Mouse (Mus musculus) hindbrain, embryonic 16.5 days (tissue): Measurements from ENCODE around the gene Gm1979. TPM values are rescaled to one million over a fixed set of nuclear protein-coding genes. Genes with fewer than 3 reads are reported as not detected.
A peak's percentile ranks its signal among the peaks of the same experiment; 100 is the strongest.
"Not testable (repeated sequence)": the region's sequence is repeated elsewhere in the genome, so short reads cannot be mapped to it uniquely, and the experiment has no call there.

Source experiments
- ATAC-seq: fragments of 200-750 bp; cut with Nextera tagmentation; 2 replicates; pipeline ENCODE4 v1.8.0; 2017; ENCODE audit warnings: moderate TSS enrichment, moderate library complexity
- H3K27ac ChIP-seq: fragments of 300-500 bp; sonication (generic); 2 replicates; pipeline ENCODE4 v1.5.1; 2014; ENCODE audit warnings: low read depth, mild to moderate bottlenecking, control low read depth, low read length, moderate library complexity
- H3K27me3 ChIP-seq: fragments of 300-500 bp; sonication (generic); replicated peaks from 2 replicates; pipeline ENCODE4 v1.6.1; 2014; ENCODE audit warnings: low read length; ENCODE audit not compliant: control insufficient read depth, insufficient read depth
- H3K36me3 ChIP-seq: fragments of 300-500 bp; sonication (generic); 2 replicates; pipeline ENCODE4 v1.6.1; 2014; ENCODE audit warnings: mild to moderate bottlenecking, low read length, moderate library complexity, mixed read lengths; ENCODE audit not compliant: control insufficient read depth, insufficient read depth
- H3K4me1 ChIP-seq: fragments of 300-500 bp; sonication (generic); 2 replicates; pipeline ENCODE4 v1.6.1; 2014; ENCODE audit warnings: low read depth, low read length; ENCODE audit not compliant: control insufficient read depth, insufficient read depth
- H3K4me2 ChIP-seq: fragments of 300-500 bp; sonication (generic); 2 replicates; pipeline ENCODE4 v1.6.1; 2014; ENCODE audit warnings: mild to moderate bottlenecking, low read length, control low read depth, moderate library complexity
- H3K4me3 ChIP-seq: fragments of 300-500 bp; sonication (generic); 2 replicates; pipeline ENCODE4 v1.5.1; 2014; ENCODE audit warnings: mild to moderate bottlenecking, low read length, control low read depth, moderate library complexity
- H3K9ac ChIP-seq: fragments of 300-500 bp; sonication (generic); 2 replicates; pipeline ENCODE4 v1.6.1; 2014; ENCODE audit warnings: low read depth, mild to moderate bottlenecking, control low read depth, low read length, moderate library complexity
- H3K9me3 ChIP-seq: fragments of 300-500 bp; sonication (generic); 2 replicates; pipeline ENCODE4 v1.6.1; 2014; ENCODE audit warnings: mild to moderate bottlenecking, low read length, moderate library complexity; ENCODE audit not compliant: control insufficient read depth
- WGBS: fragments of 180-500 bp; shearing (Covaris S2); extraction: QIAGEN DNeasy Blood & Tissue Kit; methylation state at CpG from one replicate; pipeline ENCODE4 v1.1.7; 2014; 5-methylcytosine and 5-hydroxymethylcytosine counted together
- polyA plus RNA-seq: library from polyadenylated mRNA; unstranded; fragments of >200 nt; fragmentation: Nextera tagmentation; extraction: Ambion mirVana; gene quantifications from 2 replicates; pipeline ENCODE4 v1.2.1, GENCODE M21; 2015

Gm1979 gene
- 0.18 and 0.41 TPM in 2 replicates for polyA plus RNA-seq

DNA sequence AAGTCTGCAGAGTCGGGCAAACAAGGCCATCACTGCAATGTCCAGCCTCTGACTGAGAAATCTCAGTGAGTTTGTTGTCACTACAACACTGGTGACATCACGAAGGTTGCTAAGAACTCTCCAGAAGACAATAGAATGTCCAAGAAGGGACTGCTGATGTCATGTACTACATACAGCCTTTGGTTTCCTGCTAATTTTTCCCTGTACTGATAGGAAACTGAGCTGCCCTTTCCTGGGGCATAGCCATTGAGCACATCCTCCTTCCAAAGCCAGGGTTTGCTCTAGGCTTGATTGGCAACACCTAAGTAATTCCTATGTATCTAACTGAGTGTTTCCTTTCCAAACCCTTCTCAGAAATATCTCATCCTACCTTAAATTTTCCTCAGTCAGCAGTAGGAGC, at the start of gene Gm1979:
TSS of gene Gm1979 (minus strand) at position 101 of the 400 bp plus-strand sequence.
- H3K27me3 ChIP-seq, ATAC-seq, H3K4me2 ChIP-seq, H3K9ac ChIP-seq, H3K4me1 ChIP-seq, H3K4me3 ChIP-seq, H3K9me3 ChIP-seq, H3K36me3 ChIP-seq, H3K27ac ChIP-seq: not testable (repeated sequence)
- 83% methylated on average over 1 of the region's 2 CpGs for WGBS

- not testable (repeated sequence) for H3K4me3 ChIP-seq, H3K4me2 ChIP-seq, H3K36me3 ChIP-seq, H3K27ac ChIP-seq, ATAC-seq, H3K27me3 ChIP-seq, H3K9ac ChIP-seq, H3K9me3 ChIP-seq, H3K4me1 ChIP-seq
- WGBS, result 85% methylated on average over 2 of the region's 2 CpGs
Observed at GRCm38 (mm10) chr5:26039458-26039857, 34.9 kb upstream of the Gm1979 start, which contains the start of gene Speer4a. TSS of gene Speer4a (minus strand) at chr5:26039558.

GRCm38 (mm10) chr5:26022816-26023215, 18.2 kb upstream of the Gm1979 start, which contains the start of gene Gm5862:
TSS of gene Gm5862 (minus strand) at chr5:26022916.
- not testable (repeated sequence) for H3K4me1 ChIP-seq, H3K27me3 ChIP-seq, H3K4me3 ChIP-seq, H3K4me2 ChIP-seq, H3K36me3 ChIP-seq, H3K9ac ChIP-seq, H3K27ac ChIP-seq, ATAC-seq, H3K9me3 ChIP-seq
- WGBS, result no CpG with 5 or more reads among the region's 3 CpGs

- not testable (repeated sequence) for H3K9me3 ChIP-seq, H3K4me1 ChIP-seq, H3K36me3 ChIP-seq, H3K9ac ChIP-seq, ATAC-seq, H3K27me3 ChIP-seq, H3K27ac ChIP-seq
- WGBS, result 67% methylated on average over 6 of the region's 7 CpGs
- Histone ChIP-seq H3K4me3 (peak overlapping the region; percentile 37; the same call in 1 of the 2 replicates), H3K4me2 (peak overlapping the region; percentile 58; the same call in 1 of the 2 replicates)
Observed at GRCm38 (mm10) chr5:26007697-26008096, 3.1 kb upstream of the Gm1979 start.

DNA sequence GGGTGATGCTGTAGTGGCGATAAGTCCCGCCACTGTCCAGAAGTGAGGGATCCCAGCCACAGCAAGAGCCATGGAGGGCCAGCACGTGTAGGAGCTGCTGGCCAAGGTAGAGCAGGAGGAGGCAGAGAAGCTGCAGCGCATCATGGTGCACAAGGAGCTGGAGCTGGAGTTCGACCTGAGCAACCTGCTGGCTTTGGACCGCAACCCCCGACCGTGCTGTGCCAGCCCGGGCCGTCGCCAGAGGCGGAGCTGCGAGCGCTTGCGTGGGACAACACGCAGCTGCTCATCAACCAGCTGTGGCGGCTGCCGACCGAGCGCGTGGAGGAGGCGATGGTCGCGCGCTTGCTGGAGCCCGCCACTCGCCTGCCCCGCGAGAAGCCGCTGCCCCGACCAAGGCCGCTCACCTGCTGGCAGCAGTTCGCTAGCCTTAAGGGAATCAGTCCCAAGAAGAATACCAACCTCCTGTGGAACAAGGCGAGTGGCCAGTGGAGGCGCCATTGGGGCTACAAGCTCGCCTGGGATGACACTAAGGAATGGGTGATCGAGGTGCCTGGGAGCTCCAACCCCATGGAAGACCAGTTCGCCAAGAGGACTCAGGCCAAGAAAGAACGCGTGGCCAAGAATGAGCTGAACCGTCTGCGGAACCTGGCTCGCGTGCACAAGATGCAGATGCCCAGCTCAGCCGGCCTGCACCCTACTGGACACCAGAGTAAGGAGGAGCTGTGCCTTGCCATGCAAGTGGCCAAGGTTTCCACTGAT, 2.5 kb upstream of the Gm1979 start:
- H3K4me1 ChIP-seq, H3K36me3 ChIP-seq, H3K27ac ChIP-seq, H3K27me3 ChIP-seq, H3K9me3 ChIP-seq: not testable (repeated sequence)
- peak overlapping the region; percentile 37 for H3K4me3 ChIP-seq
- H3K9ac ChIP-seq, result peak overlapping the region; percentile 41
- ATAC-seq, result peak; percentile 95
- 17% methylated on average over 40 of the region's 45 CpGs for WGBS
- H3K4me2 ChIP-seq, result peak overlapping the region; percentile 58

GRCm38 (mm10) chr5:25988550-25988949, 16.0 kb downstream of the Gm1979 start, which contains the start of gene Gm21698:
TSS of gene Gm21698 (minus strand) at chr5:25988650.
- not testable (repeated sequence) for ATAC-seq, H3K4me2 ChIP-seq, H3K36me3 ChIP-seq, H3K4me1 ChIP-seq, H3K27me3 ChIP-seq, H3K9ac ChIP-seq, H3K4me3 ChIP-seq, H3K27ac ChIP-seq, H3K9me3 ChIP-seq
- no CpG with 5 or more reads among the region's 3 CpGs for WGBS

GRCm38 (mm10) chr5:25972563-25972962, 32.0 kb downstream of the Gm1979 start, which contains the start of gene Gm21680:
TSS of gene Gm21680 (minus strand) at chr5:25972663.
- not testable (repeated sequence) for H3K9ac ChIP-seq, H3K4me1 ChIP-seq, H3K36me3 ChIP-seq, H3K27me3 ChIP-seq, ATAC-seq, H3K27ac ChIP-seq, H3K4me2 ChIP-seq, H3K9me3 ChIP-seq, H3K4me3 ChIP-seq
- WGBS, result no CpG with 5 or more reads among the region's 2 CpGs

DNA sequence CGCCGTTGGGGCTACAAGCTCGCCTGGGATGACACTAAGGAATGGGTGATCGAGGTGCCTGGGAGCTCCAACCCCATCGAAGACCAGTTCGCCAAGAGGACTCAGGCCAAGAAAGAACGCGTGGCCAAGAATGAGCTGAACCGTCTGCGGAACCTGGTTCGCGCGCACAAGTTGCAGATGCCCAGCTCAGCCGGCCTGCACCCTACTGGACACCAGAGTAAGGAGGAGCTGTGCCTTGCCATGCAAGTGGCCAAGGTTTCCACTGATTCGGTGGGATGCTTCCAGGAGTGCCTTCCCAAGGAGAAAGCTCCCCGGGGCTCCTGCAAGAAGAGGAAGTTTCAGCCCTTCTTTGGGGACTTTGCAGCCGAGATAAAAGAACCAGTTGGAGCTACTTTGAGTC, 47.5 kb downstream of the Gm1979 start:
- H3K9ac ChIP-seq, H3K27ac ChIP-seq, H3K27me3 ChIP-seq, H3K4me1 ChIP-seq, H3K9me3 ChIP-seq, H3K36me3 ChIP-seq: not testable (repeated sequence)
- peak; percentile 24; the same call in 1 of the 2 replicates for ATAC-seq
- 63% methylated on average over 16 of the region's 17 CpGs for WGBS
- Histone ChIP-seq H3K4me3 (peak overlapping the region; percentile 26), H3K4me2 (peak overlapping the region; percentile 46)

GRCm38 (mm10) chr5:25956611-25957010, 48.0 kb downstream of the Gm1979 start:
- Histone ChIP-seq H3K4me3 (peak overlapping the region; percentile 26), H3K4me2 (peak overlapping the region; percentile 46)
- H3K9ac ChIP-seq, H3K27ac ChIP-seq, H3K9me3 ChIP-seq, H3K4me1 ChIP-seq, H3K27me3 ChIP-seq, H3K36me3 ChIP-seq: not testable (repeated sequence)
- peak; percentile 61 for ATAC-seq
- WGBS, result 38% methylated on average over 22 of the region's 32 CpGs
